Mouse (Mus musculus) liver, embryonic 12.5 days (tissue): ENCODE results near the gene Pgam5. TPM values are rescaled to one million over a fixed set of nuclear protein-coding genes. Genes with fewer than 3 reads are reported as not detected.

Source experiments
- ATAC-seq: fragments of 200-750 bp; cut with Nextera tagmentation; 2 replicates; pipeline ENCODE4 v1.8.0; 2017; ENCODE audit warnings: moderate number of reproducible peaks, mild to moderate bottlenecking, moderate library complexity
- H3K27ac ChIP-seq: fragments of 300-500 bp; sonication (generic); 2 replicates; pipeline ENCODE4 v1.5.1; 2016; ENCODE audit warnings: mild to moderate bottlenecking
- H3K27me3 ChIP-seq: fragments of 300-500 bp; sonication (generic); replicated peaks from 2 replicates; pipeline ENCODE4 v1.6.1; 2016; ENCODE audit warnings: mild to moderate bottlenecking, moderate library complexity
- H3K36me3 ChIP-seq: fragments of 300-500 bp; sonication (generic); 2 replicates; pipeline ENCODE4 v1.6.1; 2016; ENCODE audit warnings: mild to moderate bottlenecking, moderate library complexity
- H3K4me1 ChIP-seq: fragments of 300-500 bp; sonication (generic); 2 replicates; pipeline ENCODE4 v1.6.1; 2016
- H3K4me2 ChIP-seq: fragments of 300-500 bp; sonication (generic); 2 replicates; pipeline ENCODE4 v1.6.1; 2016; ENCODE audit warnings: mild to moderate bottlenecking, moderate library complexity
- H3K4me3 ChIP-seq: fragments of 300-500 bp; sonication (generic); 2 replicates; pipeline ENCODE4 v1.5.1; 2016; ENCODE audit warnings: mild to moderate bottlenecking, moderate library complexity
- H3K9ac ChIP-seq: fragments of 300-500 bp; sonication (generic); 2 replicates; pipeline ENCODE4 v1.6.1; 2016; ENCODE audit warnings: mild to moderate bottlenecking, moderate library complexity
- H3K9me3 ChIP-seq: fragments of 300-500 bp; sonication (generic); replicated peaks from 2 replicates; pipeline ENCODE4 v1.6.1; 2016; ENCODE audit warnings: mild to moderate bottlenecking, moderate library complexity
- WGBS: fragments of 180-500 bp; shearing (Covaris S2); methylation state at CpG from one replicate; pipeline ENCODE4 v1.1.7; 2016; ENCODE audit not compliant: insufficient replicate concordance; 5-methylcytosine and 5-hydroxymethylcytosine counted together
- polyA plus RNA-seq: library from polyadenylated mRNA; unstranded; fragments of >200 nt; fragmentation: Nextera tagmentation; extraction: Ambion mirVana; gene quantifications from 2 replicates; pipeline ENCODE4 v1.2.1, GENCODE M21; 2016

Gene Pgam5
- polyA plus RNA-seq, 1 experiment from 2014 or later = 48.1 TPM

DNA sequence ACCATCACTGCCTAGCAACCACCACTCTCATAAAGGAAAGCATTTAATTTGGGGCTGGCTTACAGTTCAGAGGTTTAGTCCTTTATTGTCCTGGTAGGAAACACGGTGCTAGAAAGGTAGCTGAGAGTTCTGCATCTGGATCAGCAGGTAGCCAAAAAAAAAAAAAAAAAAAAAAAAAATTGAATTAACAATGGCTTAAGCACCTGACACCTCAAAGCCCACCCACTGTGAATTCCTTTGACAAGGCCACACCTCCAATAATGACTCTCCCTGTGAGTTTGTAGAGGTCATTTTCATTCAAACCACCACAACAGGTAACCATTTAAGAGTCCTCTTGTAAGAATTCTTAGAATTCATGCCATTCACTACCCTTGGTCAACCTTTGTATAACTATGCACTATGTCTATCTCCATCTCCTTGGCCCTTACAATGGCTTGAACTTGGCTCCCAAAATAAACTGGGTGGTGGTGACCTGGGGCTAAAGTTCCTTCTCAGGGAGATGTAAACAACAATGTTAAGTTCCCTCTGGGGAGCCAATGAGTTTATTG, 42.3 kb downstream of the Pgam5 start:
- Histone ChIP-seq H3K9ac (no peak overlapping the region), H3K4me3 (no peak overlapping the region), H3K36me3 (peaks cover 37% of the 10 kb centered on the region), H3K9me3 (no peaks in the 10 kb centered on the region), H3K4me1 (peaks cover 16% of the 10 kb centered on the region), H3K27ac (no peak overlapping the region), H3K4me2 (no peak overlapping the region), H3K27me3 (no peaks in the 10 kb centered on the region)
- no peak for ATAC-seq
- 35% methylated on average over 1 of the region's 1 CpGs for WGBS

DNA sequence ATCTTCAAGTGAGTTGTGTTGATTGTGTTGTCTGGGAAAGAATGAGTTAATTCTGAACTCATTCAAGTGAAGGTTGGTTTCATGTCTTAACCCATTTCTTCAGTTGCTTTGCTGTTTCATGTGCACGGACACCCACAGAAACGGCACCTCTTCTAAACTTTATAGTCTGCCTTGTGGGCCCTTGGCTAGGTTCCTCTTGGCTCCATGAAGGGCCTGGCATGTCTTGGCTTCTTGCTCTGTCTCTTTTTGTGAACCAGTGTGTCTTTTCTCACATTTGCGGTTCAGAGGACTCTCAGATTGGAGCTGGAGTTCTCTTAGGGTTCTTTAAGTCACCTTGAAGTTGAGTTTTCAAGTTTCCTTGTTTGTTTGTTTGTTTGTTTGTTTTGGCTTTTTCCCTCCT, 44.7 kb downstream of the Pgam5 start:
- Histone ChIP-seq H3K4me1 (peaks cover 4% of the 10 kb centered on the region), H3K4me2 (no peak overlapping the region), H3K9me3 (no peaks in the 10 kb centered on the region), H3K27ac (no peak overlapping the region), H3K4me3 (no peak overlapping the region), H3K9ac (no peak overlapping the region), H3K27me3 (no peaks in the 10 kb centered on the region), H3K36me3 (peaks cover 60% of the 10 kb centered on the region)
- no peak for ATAC-seq
- WGBS = 75% methylated on average over 3 of the region's 3 CpGs

DNA sequence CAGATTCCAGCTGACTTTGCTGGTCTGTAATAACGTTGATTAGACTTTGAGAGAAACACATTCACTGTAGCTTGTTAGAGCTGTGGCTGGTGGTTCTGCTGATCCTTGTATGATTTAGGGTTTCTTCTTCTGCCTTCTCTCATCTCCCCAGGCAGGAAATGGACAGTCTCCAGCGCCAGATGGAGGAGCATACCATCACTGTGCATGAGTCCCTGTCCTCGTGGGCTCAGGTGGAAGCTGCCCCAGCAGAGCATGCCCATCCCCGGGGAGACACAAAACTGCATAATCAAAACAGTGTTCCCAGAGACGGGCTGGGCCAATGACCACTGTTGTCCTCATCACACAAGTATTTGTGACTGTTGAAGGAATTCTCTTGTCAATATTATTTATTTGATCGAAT, 47.0 kb downstream of the Pgam5 start:
- Histone ChIP-seq H3K9ac (no peak overlapping the region), H3K4me2 (no peak overlapping the region), H3K4me1 (no peaks in the 10 kb centered on the region), H3K36me3 (peaks cover 82% of the 10 kb centered on the region), H3K27me3 (no peaks in the 10 kb centered on the region), H3K4me3 (no peak overlapping the region), H3K9me3 (no peaks in the 10 kb centered on the region), H3K27ac (no peak overlapping the region)
- 74% methylated on average over 6 of the region's 6 CpGs for WGBS
- no peak for ATAC-seq

DNA sequence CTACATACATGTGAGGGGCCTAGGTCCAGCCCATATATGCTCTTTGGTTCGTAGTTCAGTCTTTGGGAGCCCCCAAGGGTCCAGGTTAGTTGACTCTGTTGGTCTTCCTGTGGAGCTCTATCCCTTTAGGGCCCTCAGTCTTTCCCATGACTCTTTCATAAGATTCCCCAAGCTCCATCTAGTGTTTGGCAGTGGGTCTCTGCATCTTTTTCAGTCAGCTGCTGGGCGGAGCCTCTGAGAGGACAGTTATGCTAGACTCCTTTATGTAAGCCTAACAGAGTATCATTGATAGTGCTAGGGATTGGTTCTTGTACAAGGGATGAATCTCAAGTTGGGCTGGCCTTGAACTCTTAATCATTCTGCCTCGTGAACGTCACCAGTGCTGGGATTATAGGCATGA, 49.4 kb downstream of the Pgam5 start:
- ATAC-seq = no peak
- H3K36me3 ChIP-seq = peaks cover 87% of the 10 kb centered on the region
- H3K27ac ChIP-seq = no peak overlapping the region
- H3K9me3 ChIP-seq = no peaks in the 10 kb centered on the region
- H3K27me3 ChIP-seq = no peaks in the 10 kb centered on the region
- no peak overlapping the region for H3K4me3 ChIP-seq
- WGBS = 89% methylated on average over 4 of the region's 4 CpGs
- H3K4me1 ChIP-seq = no peaks in the 10 kb centered on the region
- H3K9ac ChIP-seq = no peak overlapping the region
- no peak overlapping the region for H3K4me2 ChIP-seq

DNA sequence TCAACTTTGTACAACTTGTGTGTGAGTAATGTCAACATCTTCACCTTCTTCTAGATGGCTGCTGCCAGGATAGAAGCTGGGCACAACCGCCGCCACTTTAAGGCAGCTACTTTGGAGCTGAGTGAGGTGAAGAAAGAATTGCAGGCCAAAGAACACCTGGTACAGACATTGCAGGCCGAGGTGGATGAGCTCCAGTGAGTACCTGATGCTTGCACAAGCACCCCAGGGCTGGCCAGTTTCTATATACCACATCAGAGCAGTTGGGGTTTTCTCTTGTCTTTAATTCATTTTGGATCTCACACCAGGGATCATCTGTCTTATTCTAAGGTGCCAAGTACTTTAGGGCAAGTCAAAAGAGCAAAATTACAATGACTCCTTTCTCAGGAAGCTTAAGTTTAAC, 52.9 kb downstream of the Pgam5 start:
- Histone ChIP-seq H3K4me2 (no peak overlapping the region), H3K4me1 (no peaks in the 10 kb centered on the region), H3K27me3 (no peaks in the 10 kb centered on the region), H3K36me3 (peaks cover 98% of the 10 kb centered on the region), H3K4me3 (no peak overlapping the region), H3K9ac (no peak overlapping the region), H3K9me3 (no peaks in the 10 kb centered on the region), H3K27ac (no peak overlapping the region)
- WGBS = 86% methylated on average over 3 of the region's 3 CpGs
- ATAC-seq = no peak

DNA sequence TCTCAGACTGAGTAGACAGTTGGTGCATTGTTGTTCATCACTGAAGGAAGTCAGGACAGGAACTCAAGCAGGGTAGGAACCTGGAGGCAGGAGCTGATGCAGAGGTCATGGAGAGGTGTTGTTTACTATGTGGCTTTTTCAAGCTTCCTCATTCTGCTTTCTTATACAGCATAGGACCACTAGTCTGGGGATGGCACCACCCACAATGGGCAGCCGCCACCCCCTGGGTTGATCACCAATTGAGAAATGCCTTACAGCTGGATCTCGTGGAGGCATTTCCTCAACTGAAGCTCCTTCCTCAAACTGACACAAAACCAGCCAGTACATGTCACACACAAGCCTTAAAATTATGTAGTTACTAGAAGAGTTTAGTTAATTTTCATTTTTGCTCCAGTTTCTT, 58.4 kb downstream of the Pgam5 start:
- no peak overlapping the region for H3K27ac ChIP-seq
- H3K4me2 ChIP-seq = no peak overlapping the region
- H3K9me3 ChIP-seq = no peaks in the 10 kb centered on the region
- no peak overlapping the region for H3K9ac ChIP-seq
- WGBS = 63% methylated on average over 2 of the region's 2 CpGs
- peaks cover 96% of the 10 kb centered on the region for H3K36me3 ChIP-seq
- H3K27me3 ChIP-seq = no peaks in the 10 kb centered on the region
- no peak for ATAC-seq
- no peak overlapping the region for H3K4me3 ChIP-seq
- no peaks in the 10 kb centered on the region for H3K4me1 ChIP-seq

Other genes starting within 250 kb of the Pgam5 start
- 2.6 and 3.0 TPM in 2 replicates for gene Gm17655, start 197.4 kb downstream of the Pgam5 start, polyA plus RNA-seq
- 1.8 and 2.4 TPM in 2 replicates for gene Gm35315, start 175.5 kb downstream of the Pgam5 start, polyA plus RNA-seq
- 0.57 and 0.82 TPM in 2 replicates for gene Plcxd1, start 169.9 kb downstream of the Pgam5 start, polyA plus RNA-seq
- 13.7 and 17.5 TPM in 2 replicates for gene Gtpbp6, start 161.7 kb downstream of the Pgam5 start, polyA plus RNA-seq
- gene Zfp605, start 159.8 kb downstream of the Pgam5 start, polyA plus RNA-seq = 1.9 and 2.0 TPM in 2 replicates
- 29.1 and 30.5 TPM in 2 replicates for gene Chfr, start 134.1 kb downstream of the Pgam5 start, polyA plus RNA-seq
- gene Golga3, start 93.2 kb downstream of the Pgam5 start, polyA plus RNA-seq = 13.5 and 14.0 TPM in 2 replicates
- gene Ankle2, start 38.9 kb downstream of the Pgam5 start, polyA plus RNA-seq = 20.8 and 21.6 TPM in 2 replicates
- 24.4 and 26.1 TPM in 2 replicates for gene Pxmp2, start 16.3 kb upstream of the Pgam5 start, polyA plus RNA-seq
- gene Pole, start 16.4 kb upstream of the Pgam5 start, polyA plus RNA-seq = 26.5 and 27.9 TPM in 2 replicates
- gene P2rx2, start 73.3 kb upstream of the Pgam5 start, polyA plus RNA-seq = 0.06 TPM in 1 of 2 replicates, not detected in the other
- not detected in 2 replicates for gene Lrcol1, start 74.8 kb upstream of the Pgam5 start, polyA plus RNA-seq
- 9.8 TPM in 2 replicates for gene Fbrsl1, start 178.6 kb upstream of the Pgam5 start, polyA plus RNA-seq